In the genomic region with DNA sequence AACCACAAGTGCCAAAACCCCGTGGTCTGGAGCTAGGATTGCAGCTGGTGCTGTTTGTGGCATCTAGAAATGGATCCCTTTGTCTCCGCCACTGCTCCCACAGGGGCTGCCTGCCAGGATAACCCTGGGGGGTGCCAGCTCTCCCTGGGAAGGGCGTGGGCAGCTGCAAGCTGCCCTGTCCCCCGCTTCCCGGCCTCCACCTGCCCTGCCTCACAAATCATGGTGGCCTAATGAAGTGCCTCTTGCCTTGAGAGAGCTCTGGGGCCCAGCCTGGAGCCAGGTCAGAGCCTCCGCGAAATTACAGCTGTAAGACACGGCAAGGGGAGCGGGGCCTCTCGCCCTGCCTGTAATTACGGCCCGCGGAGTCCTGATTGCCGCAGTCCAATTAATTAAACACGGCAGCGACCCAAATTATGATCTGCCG, we compare ENCODE assay signal across 8 mouse cellular contexts.
DNase-seq lines count a peak whose midpoint lies in the region; ATAC-seq lines count a peak whose summit lies in the region.

No protein-coding gene starts in this region.

- no peak overlapping the region; the same call in 1 of the 2 replicates for H3K9ac ChIP-seq in heart, embryonic 12.5 days

- H3K9me3 ChIP-seq in heart, embryonic 12.5 days (replicated peaks): no peaks in the 10 kb centered on the region

- peak overlapping the region; percentile 23 for H3K4me2 ChIP-seq in heart, embryonic 12.5 days

- no peak overlapping the region for H3K27ac ChIP-seq in heart, embryonic 12.5 days (ENCODE audit: poor library complexity, severe bottlenecking)

- H3K36me3 ChIP-seq in heart, embryonic 12.5 days: no peaks in the 10 kb centered on the region

- whole genome bisulfite sequencing in heart, embryonic 12.5 days: 49% methylated on average over 17 of the region's 17 CpGs

- H3K4me1 ChIP-seq in heart, embryonic 12.5 days (replicated peaks): peaks cover 32% of the 10 kb centered on the region

- DNase-seq in heart, adult 9 months (ENCODE audit: low spot score in 2 of 2): no peak
- peak; percentile 36 for DNase-seq in brain, embryonic 18.5 days (ENCODE audit: low read depth, low spot score)
- peak; percentile 81 for DNase-seq in gastrocnemius, postnatal 25 days
- DNase-seq in mesoderm, embryonic 11.5 days (ENCODE audit: low read depth, low spot score): peak; percentile 61
- no peak for DNase-seq in testis, postnatal 14 days (ENCODE audit: low spot score)
- no peak for DNase-seq in spleen, adult 18-20 months
- DNase-seq in heart, adult 11 months: no peak

- no peak overlapping the region for H3K4me3 ChIP-seq in heart, embryonic 12.5 days

- H3K27me3 ChIP-seq in heart, embryonic 12.5 days (replicated peaks): 0 out of 2 replicates have a peak, but pooled peaks cover 4% of the 10 kb centered on the region

- no peak for ATAC-seq in heart, embryonic 12.5 days (ENCODE audit: insufficient number of reproducible peaks, low FRiP score)

Comparison
In these comparisons a context has a peak if more than half of its experiments do, and no peak if none do; other contexts are left out.
1. DNase-seq: peak in brain, embryonic 18.5 days (single experiment), gastrocnemius, postnatal 25 days (single experiment) and mesoderm, embryonic 11.5 days (single experiment); none in heart, adult 9 months (0 of 2), testis, postnatal 14 days (single experiment), spleen, adult 18-20 months (0 of 2) and heart, adult 11 months (single experiment).